Mouse (Mus musculus) adrenal gland, postnatal 36 days (tissue): ENCODE data around the gene Tceal3. TPM values are rescaled to one million over a fixed set of nuclear protein-coding genes. Genes with fewer than 3 reads are reported as not detected.
"Not testable (repeated sequence)": the region's sequence is repeated elsewhere in the genome, so short reads cannot be mapped to it uniquely, and the experiment has no call there.

Source experiments
- DNase-seq, 2 experiments: peaks; one replicate each; pipeline ENCODE4 v3.0.0; 2021; ENCODE audit warnings: mixed read lengths in 1 of 2
- total RNA-seq, 2 experiments: library from RNA; stranded (reverse); gene quantifications; 2 replicates each; pipeline ENCODE4 v1.2.3; 2021

The Tceal3 gene
- total RNA-seq, 2 experiments from 2014 or later: 18.8 to 34.0 TPM

DNA sequence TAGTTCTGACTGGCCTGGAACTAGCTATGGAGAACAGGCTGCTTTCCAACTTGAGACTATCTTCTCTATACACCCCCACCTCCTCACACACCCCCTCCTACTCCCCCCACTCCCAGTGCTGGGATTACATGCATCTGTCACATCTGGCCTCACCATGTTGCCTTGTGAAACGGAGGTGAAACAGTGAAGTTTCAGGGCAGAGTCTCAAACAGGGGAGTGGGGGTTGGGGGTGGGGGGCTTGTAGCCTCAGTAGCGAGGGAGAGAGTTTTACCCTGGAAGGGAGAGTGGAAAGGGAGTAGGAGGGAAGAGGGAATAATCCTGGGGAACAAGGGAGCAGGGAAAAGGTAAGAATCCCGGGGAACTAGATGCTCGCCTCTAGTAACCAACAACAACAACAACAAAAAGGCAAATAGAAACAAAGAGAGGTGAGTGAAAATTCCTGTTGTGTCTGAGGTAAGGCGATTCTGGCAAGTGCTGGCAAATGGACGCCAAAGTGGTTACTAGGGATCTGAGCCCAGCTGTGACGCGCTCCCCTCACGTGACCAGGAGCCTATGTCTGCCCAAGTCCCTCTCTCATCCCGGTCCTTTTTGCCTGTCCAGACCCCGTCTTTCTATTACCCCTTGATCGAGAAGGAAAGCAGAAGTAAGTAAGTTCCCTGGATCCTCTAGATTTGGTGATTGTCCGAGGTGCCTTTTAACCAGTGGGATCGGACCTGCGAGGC is 117.0 kb downstream of the Tceal3 start, which contains the start of gene Tceal1:
Gene Tceal1, plus strand, starts transcription at position 537 of the 722 bp plus-strand sequence.
- DNase-seq: peak; percentile 68 to 78

DNA sequence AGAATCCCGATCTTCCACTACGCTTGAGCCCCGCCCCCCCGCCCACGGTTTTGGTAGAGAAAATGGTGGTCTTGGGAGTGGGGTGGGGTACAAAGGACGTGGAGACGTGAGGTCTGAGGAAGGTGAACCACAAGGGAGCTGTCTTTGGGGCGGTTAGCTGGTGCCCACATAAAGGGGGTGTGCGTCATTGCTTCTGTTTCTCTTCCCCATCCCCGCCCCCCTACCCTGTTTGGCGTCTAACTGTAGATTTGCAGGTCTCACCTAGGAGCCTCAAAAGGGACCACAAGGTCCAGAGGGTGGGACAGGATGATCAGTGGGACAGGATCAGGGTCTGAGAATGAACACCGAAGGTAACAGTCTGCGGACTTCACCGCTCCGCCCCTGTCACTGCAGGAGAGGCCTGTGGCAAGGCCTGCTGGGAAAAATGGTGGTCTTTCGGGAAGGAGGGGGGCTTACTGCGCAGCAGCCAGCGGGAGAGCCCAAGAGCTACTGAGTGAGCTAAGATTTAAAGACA is 117.6 kb downstream of the Tceal3 start:
- peak; percentile 28 to 48 for DNase-seq

DNA sequence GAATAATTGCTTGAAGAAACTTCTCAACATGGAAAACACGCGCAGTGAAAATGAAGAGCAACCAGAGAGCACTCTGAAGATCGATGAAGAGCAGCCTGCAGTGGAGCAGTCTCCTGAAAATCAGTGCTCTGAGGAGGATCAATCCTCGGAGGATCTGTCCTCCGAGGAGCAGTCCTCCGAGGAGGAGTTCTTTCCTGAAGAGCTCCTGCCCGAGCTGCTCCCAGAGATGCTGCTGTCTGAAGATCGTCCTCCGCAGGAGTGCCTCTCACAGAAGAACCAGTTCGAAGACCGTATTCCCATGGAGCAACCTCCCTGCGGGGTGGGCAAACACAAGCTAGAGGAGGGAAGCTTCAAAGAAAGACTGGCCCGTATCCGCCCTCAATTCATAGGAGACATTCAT is 118.1 kb downstream of the Tceal3 start:
- DNase-seq: peak in 1 of 2 experiments; percentile 3

DNA sequence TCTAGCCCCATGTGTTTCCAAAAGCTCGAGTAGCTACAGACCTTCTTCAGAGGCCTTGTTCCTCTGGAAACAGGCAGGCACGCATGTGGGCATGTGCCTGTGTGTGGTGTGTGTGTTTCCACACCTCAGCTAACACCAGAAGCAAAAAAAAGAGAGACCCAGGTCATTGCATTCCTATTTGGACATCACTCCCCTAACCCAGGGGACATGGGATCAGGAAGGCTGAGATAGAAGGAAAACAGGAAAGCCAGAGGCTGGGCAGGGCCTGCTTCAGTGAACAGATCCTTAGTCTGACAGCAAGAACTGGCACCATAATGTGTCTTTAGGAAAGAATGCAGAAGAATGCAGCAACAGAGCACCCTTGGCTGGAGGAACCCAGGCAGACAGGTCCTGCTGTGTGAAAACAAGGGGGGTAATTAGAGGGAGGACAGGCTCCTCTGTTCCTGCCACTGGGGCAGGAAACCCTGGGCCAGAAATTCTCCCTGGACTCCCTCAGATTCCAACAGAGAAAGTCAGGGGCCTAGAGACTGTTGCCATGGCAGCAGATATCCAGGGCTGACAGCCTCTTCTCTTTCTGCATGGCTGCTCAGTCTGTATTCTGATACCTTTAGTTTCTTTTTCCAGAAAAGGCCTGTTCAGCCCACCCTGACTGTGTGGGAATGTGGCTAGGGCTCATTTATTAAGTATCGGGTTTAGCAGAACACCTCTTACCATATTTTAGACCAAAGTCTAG is 124.3 kb downstream of the Tceal3 start:
- DNase-seq: not testable (repeated sequence)

Other genes starting within 250 kb of the Tceal3 start
- not detected for gene Kir3dl1, start 72.8 kb upstream of the Tceal3 start, total RNA-seq
- gene Kir3dl2, start 46.8 kb upstream of the Tceal3 start, total RNA-seq: not detected
- 10 to 100 TPM; 12.6 to 14.0 TPM for gene Tceal1, start 117.1 kb downstream of the Tceal3 start, total RNA-seq
- 100 to 1,000 TPM; 280 to 471 TPM for gene Morf4l2, start 152.8 kb downstream of the Tceal3 start, total RNA-seq
- under 1 TPM in 1 of 2 experiments, not detected in 1; 0.26 TPM for gene Glra4, start 189.3 kb downstream of the Tceal3 start, total RNA-seq
- 1 to 10 TPM; 4.4 to 5.1 TPM for gene Plp1, start 231.8 kb downstream of the Tceal3 start, total RNA-seq